Mouse (Mus musculus): ENCODE data around the gene Unc50. TPM values are rescaled to one million over a fixed set of nuclear protein-coding genes. Genes with fewer than 3 reads are reported as not detected.

The Unc50 gene
- polyA plus RNA-seq (2016; fragmentation: Nextera tagmentation; extraction: Ambion mirVana) = 80.3 and 81.9 TPM in 2 replicates

DNA sequence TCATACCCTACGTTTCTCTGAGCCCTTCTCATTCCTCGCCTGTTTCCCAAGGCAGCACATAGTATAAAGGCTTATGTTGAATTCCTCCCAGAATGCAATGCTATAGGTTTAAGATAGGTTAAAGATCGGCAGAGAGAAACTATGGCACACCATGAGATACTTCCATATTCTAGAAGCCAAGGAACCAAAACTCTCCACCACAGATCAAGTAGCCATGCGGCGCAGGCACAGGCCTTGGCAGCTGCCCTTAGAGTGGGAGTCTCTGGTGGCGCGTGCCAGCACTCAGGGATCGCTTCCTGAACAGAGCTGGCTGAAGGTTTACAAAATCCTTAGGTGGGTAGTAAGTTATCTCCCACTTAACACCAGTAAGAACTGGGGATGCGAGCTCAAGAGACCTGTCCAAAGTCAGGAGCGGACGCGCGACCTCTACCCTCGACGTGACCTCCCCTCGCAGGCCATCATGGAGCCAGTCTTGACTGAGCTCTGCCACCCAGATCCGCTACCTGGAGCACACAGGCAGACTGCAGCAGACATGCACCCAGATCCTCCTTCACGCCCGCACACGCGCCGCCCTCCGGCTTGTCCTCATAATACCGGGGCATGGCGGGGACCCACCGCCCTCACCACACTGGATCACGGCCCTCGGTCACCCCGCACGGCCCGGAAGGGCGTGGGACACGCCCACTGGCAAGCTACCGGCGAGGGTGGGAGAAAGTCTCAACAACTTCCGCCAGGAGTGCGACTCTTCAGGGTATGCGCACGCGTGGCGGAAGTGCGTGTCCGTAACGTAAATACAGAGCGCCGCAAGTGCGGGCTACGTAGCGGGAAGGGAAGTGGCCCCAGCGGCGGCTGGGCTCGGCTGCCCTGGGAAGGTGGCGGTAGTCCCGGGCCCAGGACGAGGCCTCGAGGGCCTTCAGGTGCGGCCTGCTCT is at the start of gene Unc50, which contains the start of gene Coa5:
Gene Unc50, plus strand, starts transcription at position 774 of the 931 bp plus-strand sequence.
Gene Coa5, minus strand, starts transcription at position 738 of the 931 bp plus-strand sequence.
- Histone ChIP-seq H3K36me3 (peaks cover 49% of the 10 kb centered on the region), H3K27ac (ENCODE audit: poor library complexity, severe bottlenecking) (peak within 1 kb of the TSS; percentile 71), H3K9ac (peak within 1 kb of the TSS; percentile 91), H3K4me3 (peak within 1 kb of the TSS; percentile 96), H3K9me3 (replicated peaks) (no peaks in the 10 kb centered on the region), H3K4me1 (replicated peaks) (peaks cover 21% of the 10 kb centered on the region), H3K27me3 (replicated peaks) (no peaks in the 10 kb centered on the region), H3K4me2 (peak within 1 kb of the TSS; percentile 85)
- WGBS = 2% methylated on average over 57 of the region's 57 CpGs
- ATAC-seq (ENCODE audit: insufficient number of reproducible peaks, low FRiP score) = peak; percentile 98

DNA sequence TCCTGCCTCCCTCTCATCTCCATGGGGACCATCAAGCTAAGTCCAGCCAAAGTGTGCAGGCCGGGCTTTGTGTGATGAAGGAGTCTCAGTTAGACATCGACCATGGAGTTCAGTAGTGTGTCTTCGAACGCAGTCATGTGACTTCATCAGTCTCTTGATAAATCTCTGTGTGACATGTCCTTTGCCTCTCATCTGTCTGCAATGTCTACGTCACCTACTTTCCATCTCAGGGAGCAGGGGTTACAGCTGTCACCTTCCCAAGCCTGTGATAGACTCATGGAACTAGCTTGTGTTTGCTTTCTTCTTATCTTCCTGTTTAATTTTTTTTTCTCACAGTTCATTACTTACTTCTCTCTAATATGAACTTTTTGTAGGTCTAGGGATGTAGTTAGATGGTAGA is 49.0 kb upstream of the Unc50 start:
- ATAC-seq (ENCODE audit: insufficient number of reproducible peaks, low FRiP score) = no peak
- H3K4me2 ChIP-seq = no peak overlapping the region
- H3K36me3 ChIP-seq = peaks cover 23% of the 10 kb centered on the region
- peaks cover 38% of the 10 kb centered on the region for H3K4me1 ChIP-seq (replicated peaks)
- 78% methylated on average over 5 of the region's 5 CpGs for WGBS
- no peak overlapping the region for H3K4me3 ChIP-seq
- no peaks in the 10 kb centered on the region for H3K9me3 ChIP-seq (replicated peaks)
- H3K9ac ChIP-seq = no peak overlapping the region
- H3K27ac ChIP-seq (ENCODE audit: poor library complexity, severe bottlenecking) = no peak overlapping the region
- no peaks in the 10 kb centered on the region for H3K27me3 ChIP-seq (replicated peaks)

DNA sequence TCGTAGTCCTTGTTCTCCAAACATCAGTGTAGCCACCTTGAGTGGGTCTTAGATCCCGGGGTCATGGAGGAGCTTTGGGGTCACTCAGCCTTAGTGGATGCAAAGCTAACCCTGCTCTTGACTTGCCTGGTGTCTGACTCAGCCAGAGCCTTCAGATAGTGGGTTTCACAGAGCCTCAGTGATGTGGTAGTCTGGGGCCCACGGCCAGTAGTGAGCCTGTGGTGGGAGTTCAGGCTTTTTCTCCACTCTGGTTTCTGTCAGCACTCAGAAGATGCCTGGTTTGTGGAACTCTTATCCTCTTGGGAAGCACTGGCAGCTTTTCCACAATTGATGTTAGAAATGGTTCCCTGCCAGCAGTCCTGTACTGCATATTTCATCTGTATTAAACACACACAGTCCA is 45.6 kb upstream of the Unc50 start:
- H3K27me3 ChIP-seq (replicated peaks) = no peaks in the 10 kb centered on the region
- peaks cover 12% of the 10 kb centered on the region for H3K36me3 ChIP-seq
- peaks cover 55% of the 10 kb centered on the region for H3K4me1 ChIP-seq (replicated peaks)
- no peak overlapping the region for H3K4me3 ChIP-seq
- H3K9me3 ChIP-seq (replicated peaks) = no peaks in the 10 kb centered on the region
- peak overlapping the region; percentile 78 for H3K27ac ChIP-seq (ENCODE audit: poor library complexity, severe bottlenecking)
- WGBS = 54% methylated on average over 3 of the region's 3 CpGs
- H3K9ac ChIP-seq = no peak overlapping the region
- no peak overlapping the region for H3K4me2 ChIP-seq
- peak; percentile 48; the same call in 1 of the 2 replicates for ATAC-seq (ENCODE audit: insufficient number of reproducible peaks, low FRiP score)

DNA sequence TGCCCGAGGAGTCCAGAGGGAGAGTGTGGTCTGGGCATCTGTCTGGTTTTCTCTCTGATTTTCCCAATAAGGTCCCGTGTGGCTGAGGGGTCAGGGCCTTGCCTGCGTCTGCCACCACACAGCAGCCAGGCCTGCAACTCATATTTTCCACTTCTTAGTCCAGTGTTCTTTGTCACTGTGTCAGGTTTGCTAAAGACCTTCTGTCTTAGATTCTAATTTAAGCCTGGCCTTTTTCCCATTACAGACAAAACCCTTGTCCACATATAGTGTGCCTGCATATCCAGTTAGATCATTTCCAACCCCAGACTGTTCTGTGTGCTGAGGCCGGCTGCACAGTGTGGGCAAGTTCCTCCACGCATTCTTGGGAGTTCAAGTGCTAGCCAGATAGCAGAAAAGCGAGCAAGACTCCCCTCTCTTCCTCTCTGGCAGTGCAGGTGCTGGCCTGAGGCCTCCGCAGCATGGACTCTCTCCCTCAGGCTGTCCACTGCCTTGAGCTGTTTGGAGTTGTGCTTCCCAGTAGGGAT is 43.4 kb upstream of the Unc50 start:
- Histone ChIP-seq H3K36me3 (peaks cover 20% of the 10 kb centered on the region), H3K27me3 (replicated peaks) (no peaks in the 10 kb centered on the region), H3K4me1 (replicated peaks) (peaks cover 51% of the 10 kb centered on the region), H3K4me2 (no peak overlapping the region), H3K9ac (no peak overlapping the region), H3K9me3 (replicated peaks) (no peaks in the 10 kb centered on the region), H3K4me3 (no peak overlapping the region), H3K27ac (ENCODE audit: poor library complexity, severe bottlenecking) (peak overlapping the region; percentile 88)
- peak; percentile 70 for ATAC-seq (ENCODE audit: insufficient number of reproducible peaks, low FRiP score)
- WGBS = 25% methylated on average over 7 of the region's 7 CpGs

DNA sequence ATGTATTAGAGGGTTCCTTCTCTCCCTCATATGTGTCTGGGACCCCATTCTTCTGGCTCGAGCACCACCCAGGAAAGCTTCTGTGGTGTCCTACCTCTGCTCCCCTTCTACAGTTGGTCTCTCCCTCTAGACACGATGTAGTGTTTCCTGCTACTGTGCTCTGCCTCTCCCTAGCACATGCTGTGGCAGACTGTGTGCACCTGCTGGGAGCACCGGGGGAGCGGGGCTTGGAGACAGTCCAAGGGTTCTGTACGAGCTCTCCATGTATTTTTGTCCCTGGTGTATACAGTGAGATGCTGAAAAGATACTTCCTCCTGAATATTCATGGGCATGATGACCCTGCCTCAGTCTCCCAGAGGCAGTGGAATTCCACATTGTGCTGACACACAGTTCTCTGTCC is 36.8 kb upstream of the Unc50 start:
- H3K9me3 ChIP-seq (replicated peaks) = no peaks in the 10 kb centered on the region
- no peak for ATAC-seq (ENCODE audit: insufficient number of reproducible peaks, low FRiP score)
- peaks cover 13% of the 10 kb centered on the region for H3K4me1 ChIP-seq (replicated peaks)
- H3K4me3 ChIP-seq = no peak overlapping the region
- H3K27ac ChIP-seq (ENCODE audit: poor library complexity, severe bottlenecking) = no peak overlapping the region
- H3K9ac ChIP-seq = no peak overlapping the region
- 69% methylated on average over 5 of the region's 5 CpGs for WGBS
- no peaks in the 10 kb centered on the region for H3K27me3 ChIP-seq (replicated peaks)
- H3K36me3 ChIP-seq = peaks cover 62% of the 10 kb centered on the region
- no peak overlapping the region for H3K4me2 ChIP-seq

DNA sequence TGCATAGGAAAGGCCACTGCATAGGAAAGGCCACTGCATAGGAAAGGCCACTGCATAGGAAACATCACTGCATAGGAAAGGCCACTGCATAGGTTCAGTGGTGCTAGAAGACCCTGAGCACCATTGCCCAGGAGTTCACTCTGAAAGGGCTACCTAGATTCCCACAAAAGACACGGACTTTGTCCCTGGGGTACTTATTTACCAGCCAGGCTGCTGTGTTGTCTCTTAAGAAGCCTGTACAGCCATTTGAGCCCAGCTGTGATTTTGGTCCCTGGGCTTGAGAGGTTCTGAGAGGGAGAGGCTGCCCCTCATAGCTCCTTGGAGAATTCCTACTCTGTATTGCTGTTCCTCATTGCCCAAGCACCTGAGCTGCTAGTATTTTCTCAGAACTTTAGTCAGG is 33.5 kb upstream of the Unc50 start:
- WGBS = 85% methylated on average over 1 of the region's 1 CpGs

DNA sequence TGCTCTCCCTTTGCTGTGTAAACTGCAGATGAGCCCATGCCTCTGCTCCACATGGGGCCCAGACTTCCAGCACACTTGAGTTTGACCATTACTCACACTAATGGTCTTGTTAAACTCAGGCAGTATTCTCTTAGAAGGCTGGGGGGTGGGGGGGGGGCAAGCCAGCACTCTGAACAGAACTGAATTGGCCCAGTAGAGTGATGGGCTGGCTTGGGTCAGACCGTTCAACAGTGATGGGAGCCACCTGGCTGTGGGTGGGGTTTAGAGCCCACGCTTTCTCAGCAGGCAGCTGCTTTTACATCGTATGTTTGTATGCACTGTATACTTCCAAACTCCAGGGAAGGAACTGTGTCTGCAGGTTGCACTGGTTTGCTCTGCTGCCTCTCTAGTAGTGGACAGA is 31.0 kb upstream of the Unc50 start:
- ATAC-seq (ENCODE audit: insufficient number of reproducible peaks, low FRiP score) = no peak
- Histone ChIP-seq H3K4me1 (replicated peaks) (peaks cover 32% of the 10 kb centered on the region), H3K9me3 (replicated peaks) (no peaks in the 10 kb centered on the region), H3K4me3 (no peak overlapping the region), H3K4me2 (no peak overlapping the region), H3K36me3 (peaks cover 26% of the 10 kb centered on the region), H3K27me3 (replicated peaks) (no peaks in the 10 kb centered on the region), H3K9ac (no peak overlapping the region), H3K27ac (ENCODE audit: poor library complexity, severe bottlenecking) (peak overlapping the region; percentile 61; the same call in 1 of the 2 replicates)
- WGBS = 54% methylated on average over 3 of the region's 3 CpGs

More for the DNA sequence above, 33.5 kb upstream of the Unc50 start:
- Histone ChIP-seq H3K9ac (no peak overlapping the region), H3K9me3 (replicated peaks) (no peaks in the 10 kb centered on the region), H3K4me3 (no peak overlapping the region), H3K4me2 (no peak overlapping the region), H3K27ac (ENCODE audit: poor library complexity, severe bottlenecking) (no peak overlapping the region), H3K27me3 (replicated peaks) (no peaks in the 10 kb centered on the region), H3K4me1 (replicated peaks) (peaks cover 32% of the 10 kb centered on the region), H3K36me3 (peaks cover 41% of the 10 kb centered on the region)
- no peak for ATAC-seq (ENCODE audit: insufficient number of reproducible peaks, low FRiP score)

DNA sequence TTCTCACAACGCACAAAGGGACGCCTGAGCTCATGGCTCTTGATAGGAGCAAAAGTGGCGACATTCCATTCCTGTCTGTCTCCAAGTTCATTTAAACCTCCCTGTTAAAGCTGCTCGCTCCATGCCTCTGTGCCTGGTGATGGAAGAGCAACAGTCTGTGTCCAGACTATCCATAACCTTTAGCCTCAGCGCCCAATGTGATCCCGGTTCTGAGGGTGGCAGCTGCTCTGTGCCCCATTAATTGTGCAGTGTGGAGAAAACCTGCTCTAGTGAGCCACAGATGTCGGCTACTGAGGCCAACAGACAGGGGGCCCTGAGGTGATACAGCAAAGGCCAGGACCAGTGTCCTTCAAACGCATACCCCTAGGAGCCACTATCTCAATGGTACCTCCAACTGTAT is 30.2 kb upstream of the Unc50 start:
- H3K36me3 ChIP-seq = peaks cover 19% of the 10 kb centered on the region
- 43% methylated on average over 8 of the region's 8 CpGs for WGBS
- H3K27me3 ChIP-seq (replicated peaks) = no peaks in the 10 kb centered on the region
- H3K27ac ChIP-seq (ENCODE audit: poor library complexity, severe bottlenecking) = peak overlapping the region; percentile 61
- no peaks in the 10 kb centered on the region for H3K9me3 ChIP-seq (replicated peaks)
- H3K4me1 ChIP-seq (replicated peaks) = peaks cover 32% of the 10 kb centered on the region
- peak overlapping the region; percentile 11 for H3K4me2 ChIP-seq
- H3K9ac ChIP-seq = no peak overlapping the region
- ATAC-seq (ENCODE audit: insufficient number of reproducible peaks, low FRiP score) = 0 out of 2 replicates have a peak, but pooled peaks have one; percentile 7
- H3K4me3 ChIP-seq = no peak overlapping the region

DNA sequence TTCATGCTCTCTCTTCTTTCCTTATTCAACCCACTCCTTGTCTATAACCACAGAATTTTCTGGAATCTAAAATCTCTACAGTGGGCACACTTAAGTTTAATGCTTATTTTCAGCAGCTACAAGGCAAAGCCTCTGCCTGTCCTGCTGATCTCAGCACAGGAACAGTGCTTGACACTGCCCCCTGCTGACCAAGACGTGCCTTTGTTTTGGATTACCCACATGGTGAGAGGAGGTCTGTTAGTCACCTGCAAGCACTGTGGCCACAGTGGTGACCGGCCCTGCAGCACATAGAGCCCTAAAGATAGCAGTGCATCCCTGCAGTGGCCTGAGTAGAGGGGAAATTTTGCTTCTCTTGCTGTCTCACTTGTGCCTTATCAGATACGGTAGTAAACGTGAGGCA is 28.3 kb upstream of the Unc50 start:
- Histone ChIP-seq H3K36me3 (peaks cover 4% of the 10 kb centered on the region), H3K27ac (ENCODE audit: poor library complexity, severe bottlenecking) (no peak overlapping the region), H3K4me1 (replicated peaks) (peaks cover 32% of the 10 kb centered on the region), H3K4me3 (no peak overlapping the region), H3K4me2 (no peak overlapping the region), H3K9ac (no peak overlapping the region), H3K27me3 (replicated peaks) (no peaks in the 10 kb centered on the region), H3K9me3 (replicated peaks) (no peaks in the 10 kb centered on the region)
- 52% methylated on average over 4 of the region's 4 CpGs for WGBS
- ATAC-seq (ENCODE audit: insufficient number of reproducible peaks, low FRiP score) = no peak

DNA sequence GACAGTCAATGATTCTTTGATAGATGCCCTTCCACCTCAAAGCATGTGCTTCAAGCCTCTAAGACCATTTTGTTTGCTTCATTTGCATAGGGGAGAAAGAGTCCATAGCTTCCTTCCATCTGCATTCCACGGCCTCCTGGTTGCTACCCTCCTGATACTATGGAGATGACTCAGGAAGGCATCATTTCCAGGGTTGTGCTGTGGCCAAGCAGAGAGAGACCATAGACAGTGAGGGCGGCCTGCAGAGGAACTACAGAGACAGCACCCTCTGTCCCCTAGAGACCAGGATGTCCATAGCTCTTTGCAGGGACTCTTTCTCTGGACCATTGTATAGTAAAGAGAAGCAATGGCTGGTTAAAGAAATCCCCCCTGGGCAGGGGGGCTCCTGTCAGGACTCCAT is 24.8 kb upstream of the Unc50 start:
- WGBS = 78% methylated on average over 2 of the region's 2 CpGs
- no peak for ATAC-seq (ENCODE audit: insufficient number of reproducible peaks, low FRiP score)
- Histone ChIP-seq H3K4me1 (replicated peaks) (peaks cover 5% of the 10 kb centered on the region; the same call in 1 of the 2 replicates), H3K9me3 (replicated peaks) (no peaks in the 10 kb centered on the region), H3K4me2 (no peak overlapping the region), H3K27me3 (replicated peaks) (no peaks in the 10 kb centered on the region), H3K4me3 (no peak overlapping the region), H3K36me3 (peaks cover 2% of the 10 kb centered on the region; the same call in 1 of the 2 replicates), H3K27ac (ENCODE audit: poor library complexity, severe bottlenecking) (no peak overlapping the region), H3K9ac (no peak overlapping the region)

DNA sequence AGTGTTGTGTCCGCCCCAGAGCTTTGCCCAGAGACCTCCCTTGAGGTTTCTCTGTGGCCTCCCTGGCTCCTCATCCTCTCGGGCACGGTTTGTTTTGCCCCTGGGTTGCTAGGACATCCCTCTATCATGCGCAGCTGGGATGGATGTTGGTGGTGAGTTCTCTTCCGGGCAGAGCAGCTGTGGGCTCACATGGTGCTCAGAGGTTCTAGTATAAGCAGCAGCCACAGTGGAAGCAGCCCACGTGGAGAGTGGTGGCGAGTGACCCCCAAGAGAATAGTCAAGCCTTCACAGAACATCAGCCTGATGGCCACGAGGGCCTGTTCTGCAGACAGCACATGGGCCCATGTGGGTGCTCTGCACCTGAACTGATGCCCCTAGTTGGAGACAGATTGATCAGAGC is 22.7 kb upstream of the Unc50 start:
- peaks cover 5% of the 10 kb centered on the region; the same call in 1 of the 2 replicates for H3K4me1 ChIP-seq (replicated peaks)
- H3K36me3 ChIP-seq = peaks cover 2% of the 10 kb centered on the region; the same call in 1 of the 2 replicates
- no peaks in the 10 kb centered on the region for H3K27me3 ChIP-seq (replicated peaks)
- no peak overlapping the region for H3K27ac ChIP-seq (ENCODE audit: poor library complexity, severe bottlenecking)
- 79% methylated on average over 8 of the region's 8 CpGs for WGBS
- H3K9ac ChIP-seq = no peak overlapping the region
- H3K4me2 ChIP-seq = no peak overlapping the region
- H3K9me3 ChIP-seq (replicated peaks) = no peaks in the 10 kb centered on the region
- ATAC-seq (ENCODE audit: insufficient number of reproducible peaks, low FRiP score) = no peak
- no peak overlapping the region for H3K4me3 ChIP-seq
